Mouse (Mus musculus) brain, embryonic 14.5 days (tissue): ENCODE data around the gene Rpl9-ps1.

Experiments used
- CTCF ChIP-seq: fragments of 200-500 bp; IDR thresholded peaks from 2 replicates; pipeline ENCODE4 v1.5.1; 2012; ENCODE audit warnings: inconsistent platforms, mild to moderate bottlenecking, moderate library complexity, borderline replicate concordance; ENCODE audit not compliant: insufficient read depth, insufficient read length; ENCODE audit errors: extremely low read depth
- POLR2A ChIP-seq: fragments of 200-500 bp; IDR thresholded peaks from 2 replicates; pipeline ENCODE4 v1.6.1; 2012; ENCODE audit warnings: mild to moderate bottlenecking, inconsistent platforms, borderline replicate concordance; ENCODE audit not compliant: poor library complexity, insufficient read depth, insufficient read length, severe bottlenecking; ENCODE audit errors: extremely low read depth

- TF ChIP-seq CTCF = no peak
- TF ChIP-seq POLR2A = no peak
Observed at GRCm38 (mm10) chr11:83692008-83692407, 46.6 kb upstream of the Rpl9-ps1 start.
